1 mouse cellular context compared by ENCODE assay signal in the genomic region with DNA sequence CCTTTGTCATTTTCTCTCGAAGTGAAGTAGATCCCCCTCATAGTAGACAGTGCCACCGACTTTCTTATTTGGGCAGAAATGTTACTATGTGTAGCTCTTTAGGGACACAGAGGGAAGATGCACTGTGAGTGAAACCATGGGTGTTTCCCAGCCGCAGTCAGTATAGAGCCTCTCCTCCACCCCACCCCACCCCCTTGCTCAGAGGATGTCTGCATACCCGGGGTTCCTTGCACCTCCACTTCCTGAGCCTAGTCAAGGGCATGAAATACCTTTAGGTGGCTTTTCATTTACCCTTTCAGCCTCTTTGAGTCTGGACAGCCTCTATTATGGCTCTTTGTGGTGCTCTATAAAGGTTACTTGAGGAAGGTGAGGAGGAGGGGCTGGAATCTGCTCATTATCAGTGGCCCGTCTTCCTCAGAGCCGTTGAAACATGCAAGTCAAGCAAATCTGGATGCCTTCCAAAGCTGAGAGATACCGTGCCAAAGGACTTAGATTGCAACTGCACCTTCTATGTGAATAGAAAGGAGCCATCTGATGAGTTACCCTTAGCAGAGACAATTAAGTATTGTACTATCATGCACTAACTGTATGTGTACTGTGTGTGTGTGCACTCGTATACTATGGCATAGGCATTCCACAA.
TF ChIP-seq lines count a peak whose summit lies in the region.

No protein-coding gene starts in this region.

TF ChIP-seq in MEL, 35 proteins besides CTCF, POLR2A, EP300 and RAD21 (continued from another document):
- no peak for TF ChIP-seq ZMIZ1 (IDR thresholded peaks at IDR 0.05; ENCODE audit: low read depth, low read length)
- no peak for TF ChIP-seq TAL1 (IDR thresholded peaks at IDR 0.05; ENCODE audit: low read length)
- peak; percentile 55 for TF ChIP-seq BHLHE40 (IDR thresholded peaks at IDR 0.05; ENCODE audit: borderline replicate concordance, low read depth, low read length)
- TF ChIP-seq MAFK (IDR thresholded peaks at IDR 0.05; ENCODE audit: borderline replicate concordance, low read depth, low read length) = no peak
